Mouse (Mus musculus) cerebellum, adult 18-20 months (tissue): Measurements from ENCODE around the gene Csmd2.

Experiments used
- DNase-seq, 2 experiments: peaks; one replicate each; pipeline ENCODE4 v3.0.0; 2021

Csmd2 gene

GRCm38 (mm10) chr4:127987784-127988455 lies at the start of gene Csmd2:
Gene Csmd2 (plus strand): TSS chr4:127987857.
- peak; percentile 72 to 78 for DNase-seq

GRCm38 (mm10) chr4:127947696-127948095 lies 40.0 kb upstream of the Csmd2 start:
- peak; percentile 72 to 79 for DNase-seq

- DNase-seq, result no peak
These were observed 34.5 kb upstream of the Csmd2 start for GRCm38 (mm10) chr4:127953006-127953710.

GRCm38 (mm10) chr4:127969101-127969500 lies 18.6 kb upstream of the Csmd2 start:
- peak; percentile 81 to 91 for DNase-seq

- DNase-seq, result peak; percentile 32 to 52
These were observed 17.6 kb upstream of the Csmd2 start for GRCm38 (mm10) chr4:127970018-127970421.

GRCm38 (mm10) chr4:127970901-127971868 lies 16.5 kb upstream of the Csmd2 start, which contains the start of gene CK137956:
Gene CK137956 (minus strand): TSS chr4:127970951.
- no peak for DNase-seq

GRCm38 (mm10) chr4:127972976-127973375 lies 14.7 kb upstream of the Csmd2 start:
- DNase-seq, result no peak

GRCm38 (mm10) chr4:127981125-127981524 lies 6.5 kb upstream of the Csmd2 start:
- no peak for DNase-seq

GRCm38 (mm10) chr4:127984426-127984825 lies 3.2 kb upstream of the Csmd2 start:
- DNase-seq, result no peak

- peak in 1 of 2 experiments; percentile 26 for DNase-seq
These were observed 1.8 kb upstream of the Csmd2 start for GRCm38 (mm10) chr4:127985874-127986273.

GRCm38 (mm10) chr4:127986491-127987075 lies 1.1 kb upstream of the Csmd2 start:
- DNase-seq, result peak; percentile 23 to 27

GRCm38 (mm10) chr4:127987270-127987669 lies 387 bp upstream of the Csmd2 start:
- DNase-seq, result peak in 1 of 2 experiments; percentile 37

- peak; percentile 26 to 37 for DNase-seq
These were observed 996 bp downstream of the Csmd2 start for GRCm38 (mm10) chr4:127988526-127989180.

GRCm38 (mm10) chr4:127989347-127989995 lies 1.8 kb downstream of the Csmd2 start:
- peak; percentile 77 to 79 for DNase-seq

- DNase-seq, result no peak
These were observed 11.6 kb downstream of the Csmd2 start for GRCm38 (mm10) chr4:127999281-127999680.

- DNase-seq, result peak in 1 of 2 experiments; percentile 35
These were observed 15.0 kb downstream of the Csmd2 start for GRCm38 (mm10) chr4:128002638-128003101.

- DNase-seq, result no peak
These were observed 17.3 kb downstream of the Csmd2 start for GRCm38 (mm10) chr4:128004797-128005452.

GRCm38 (mm10) chr4:128019465-128019864 lies 31.8 kb downstream of the Csmd2 start:
- DNase-seq, result peak; percentile 57 to 62

GRCm38 (mm10) chr4:128028294-128028693 lies 40.6 kb downstream of the Csmd2 start:
- no peak for DNase-seq

GRCm38 (mm10) chr4:128041901-128042300 lies 54.2 kb downstream of the Csmd2 start:
- no peak for DNase-seq

- no peak for DNase-seq
These were observed 55.0 kb downstream of the Csmd2 start for GRCm38 (mm10) chr4:128042626-128043025.
